Comparison of ENCODE assay signal across 10 mouse cellular contexts in the genomic region with DNA sequence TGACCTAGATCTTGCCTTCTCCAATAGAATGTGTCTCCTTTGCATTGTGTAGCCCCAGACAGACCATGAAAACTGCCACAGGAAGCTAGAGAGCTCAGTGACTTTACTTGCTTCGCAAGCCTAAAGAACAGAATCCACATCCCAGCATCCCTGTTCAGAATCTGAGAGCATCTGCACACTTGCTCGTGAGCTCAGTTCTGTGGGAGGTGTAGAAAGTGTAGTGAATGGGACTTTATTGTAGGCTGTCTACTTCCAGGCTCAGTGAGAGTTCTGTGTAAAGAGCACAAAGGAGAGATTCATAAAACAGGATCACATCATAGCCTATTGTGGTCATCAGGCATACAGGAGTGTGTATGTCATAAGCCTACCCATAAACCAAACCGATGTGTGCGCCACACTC.
"Had no signal": no experiment of that assay in that cellular context is flagged by ENCODE, and none has a peak within 500 bp of the region (broad histone marks: within the 10 kb centered on the region; RNA-seq: fewer than 3 reads in every experiment).

No protein-coding gene starts in this region.

- DNase-seq: kidney, adult 11 months; kidney, adult 8-10 months; kidney, postnatal 10 days; kidney, postnatal 36 days; liver, embryonic 13.5 days; lung, adult 2 months; lung, postnatal 14 days; lung, postnatal 4 days; midbrain, embryonic 14.5 days; thymus, postnatal 25 days had no signal
